9 mouse cellular contexts compared by ENCODE assay signal in genomic region chr11:75880064-75880463, GRCm38 (mm10). TPM values are rescaled to one million over a fixed set of nuclear protein-coding genes. Genes with fewer than 3 reads are reported as not detected.
DNase-seq lines count a peak whose midpoint lies in the region; ATAC-seq lines count a peak whose summit lies in the region.
"Had no signal": no experiment of that assay in that cellular context is flagged by ENCODE, and none has a peak within 500 bp of the region (broad histone marks: within the 10 kb centered on the region; RNA-seq: fewer than 3 reads in every experiment).

No protein-coding gene starts in this region.

- no peaks in the 10 kb centered on the region for H3K27me3 ChIP-seq in intestine, embryonic 16.5 days (replicated peaks; ENCODE audit: control insufficient read depth, insufficient read depth, low read length)
- no peaks in the 10 kb centered on the region for H3K27me3 ChIP-seq in intestine, embryonic 15.5 days (replicated peaks)
- no peaks in the 10 kb centered on the region for H3K27me3 ChIP-seq in kidney, embryonic 15.5 days
- H3K27me3 ChIP-seq: liver, embryonic 15.5 days had no signal

- H3K9ac ChIP-seq in intestine, embryonic 16.5 days (ENCODE audit: low read depth, low read length): peak overlapping the region; percentile 59; the same call in 1 of the 2 replicates
- no peak overlapping the region for H3K9ac ChIP-seq in intestine, embryonic 15.5 days
- no peak overlapping the region for H3K9ac ChIP-seq in kidney, embryonic 15.5 days
- H3K9ac ChIP-seq: liver, embryonic 15.5 days had no signal

- peak; percentile 89 for DNase-seq in brain, adult 2 months (ENCODE audit: low read depth, low spot score)
- DNase-seq in lung, postnatal 36 days: peak; percentile 32
- no peak for DNase-seq in spleen, adult 12 weeks (ENCODE audit: low spot score)
- DNase-seq in gastrocnemius, adult 18-20 months (ENCODE audit: low spot score): no peak

- ATAC-seq in intestine, embryonic 16.5 days: no peak
- no peak for ATAC-seq in intestine, embryonic 15.5 days
- peak; percentile 65 for ATAC-seq in kidney, embryonic 15.5 days (replicated peaks; ENCODE audit: low FRiP score)
- ATAC-seq in megakaryocyte progenitor cell, adult 5-6 weeks (replicated peaks; ENCODE audit: poor library complexity): no peak

- 52% methylated on average over 8 of the region's 8 CpGs for WGBS in intestine, embryonic 16.5 days
- WGBS in intestine, embryonic 15.5 days: 52% methylated on average over 8 of the region's 8 CpGs
- 29% methylated on average over 8 of the region's 8 CpGs for WGBS in kidney, embryonic 15.5 days

- H3K36me3 ChIP-seq in intestine, embryonic 16.5 days (ENCODE audit: control insufficient read depth, insufficient read depth, low read length): no peaks in the 10 kb centered on the region
- H3K36me3 ChIP-seq in intestine, embryonic 15.5 days: no peaks in the 10 kb centered on the region
- no peaks in the 10 kb centered on the region for H3K36me3 ChIP-seq in kidney, embryonic 15.5 days
- H3K36me3 ChIP-seq: liver, embryonic 15.5 days had no signal

- peaks cover 24% of the 10 kb centered on the region for H3K4me1 ChIP-seq in intestine, embryonic 16.5 days (ENCODE audit: control insufficient read depth, insufficient read depth, low read length)
- H3K4me1 ChIP-seq in intestine, embryonic 15.5 days (replicated peaks): peaks cover 14% of the 10 kb centered on the region
- peaks cover 39% of the 10 kb centered on the region for H3K4me1 ChIP-seq in kidney, embryonic 15.5 days
- H3K4me1 ChIP-seq: liver, embryonic 15.5 days had no signal

- no peak overlapping the region for H3K4me2 ChIP-seq in intestine, embryonic 16.5 days (ENCODE audit: low read depth, low read length)
- H3K4me2 ChIP-seq in intestine, embryonic 15.5 days (replicated peaks): no peak overlapping the region
- H3K4me2 ChIP-seq in kidney, embryonic 15.5 days: no peak overlapping the region
- H3K4me2 ChIP-seq: liver, embryonic 15.5 days had no signal

- peak overlapping the region; percentile 48 for H3K27ac ChIP-seq in intestine, embryonic 16.5 days (ENCODE audit: low read length)
- H3K27ac ChIP-seq in intestine, embryonic 15.5 days: no peak overlapping the region
- peak overlapping the region; percentile 81 for H3K27ac ChIP-seq in kidney, embryonic 15.5 days
- H3K27ac ChIP-seq: liver, embryonic 15.5 days had no signal

- H3K4me3 ChIP-seq in intestine, embryonic 16.5 days (ENCODE audit: low read length): no peak overlapping the region
- no peak overlapping the region for H3K4me3 ChIP-seq in intestine, embryonic 15.5 days (replicated peaks)
- no peak overlapping the region for H3K4me3 ChIP-seq in kidney, embryonic 15.5 days (replicated peaks)
- H3K4me3 ChIP-seq: liver, embryonic 15.5 days had no signal

- no peaks in the 10 kb centered on the region for H3K9me3 ChIP-seq in intestine, embryonic 16.5 days (ENCODE audit: control insufficient read depth, low read length)
- no peaks in the 10 kb centered on the region for H3K9me3 ChIP-seq in intestine, embryonic 15.5 days
- H3K9me3 ChIP-seq in kidney, embryonic 15.5 days (replicated peaks): no peaks in the 10 kb centered on the region
- H3K9me3 ChIP-seq: liver, embryonic 15.5 days had no signal

RNA-seq across cellular contexts. Expression of gene Rph3al, which starts 58.2 kb away (rescaled TPM):
- polyA plus RNA-seq in intestine, embryonic 16.5 days (2015; fragmentation: Nextera tagmentation; extraction: Ambion mirVana): 20.1 and 21.1 TPM in 2 replicates
- 18.2 and 19.7 TPM in 2 replicates for polyA plus RNA-seq in intestine, embryonic 15.5 days (2015; fragmentation: Nextera tagmentation; extraction: Ambion mirVana)
- 13.8 and 14.5 TPM in 2 replicates for polyA plus RNA-seq in kidney, embryonic 15.5 days (2015; fragmentation: Nextera tagmentation; extraction: Ambion mirVana)
- total RNA-seq in megakaryocyte progenitor cell, adult 5-6 weeks (2015): 0.91 and 0.93 TPM in 2 replicates
- 0.54 and 0.74 TPM in 2 replicates for total RNA-seq in megakaryocyte progenitor cell, adult 5-6 weeks (2017)
- 10 to 100 TPM; 14.2 to 14.9 TPM for total RNA-seq in gastrocnemius, adult 18-20 months (2021)

Comparison
In these comparisons a context has a peak if more than half of its experiments do, and no peak if none do; other contexts are left out.
1. DNase-seq: peak in brain, adult 2 months (single experiment) and lung, postnatal 36 days (single experiment); none in spleen, adult 12 weeks (single experiment) and gastrocnemius, adult 18-20 months (single experiment).